Mouse (Mus musculus) ovary, postnatal 10 days (tissue): ENCODE data around the gene Hnrnpl.

Experiments
- DNase-seq: peaks from one replicate; pipeline ENCODE4 v3.0.0; 2022; ENCODE audit warnings: low spot score

Hnrnpl gene

DNA sequence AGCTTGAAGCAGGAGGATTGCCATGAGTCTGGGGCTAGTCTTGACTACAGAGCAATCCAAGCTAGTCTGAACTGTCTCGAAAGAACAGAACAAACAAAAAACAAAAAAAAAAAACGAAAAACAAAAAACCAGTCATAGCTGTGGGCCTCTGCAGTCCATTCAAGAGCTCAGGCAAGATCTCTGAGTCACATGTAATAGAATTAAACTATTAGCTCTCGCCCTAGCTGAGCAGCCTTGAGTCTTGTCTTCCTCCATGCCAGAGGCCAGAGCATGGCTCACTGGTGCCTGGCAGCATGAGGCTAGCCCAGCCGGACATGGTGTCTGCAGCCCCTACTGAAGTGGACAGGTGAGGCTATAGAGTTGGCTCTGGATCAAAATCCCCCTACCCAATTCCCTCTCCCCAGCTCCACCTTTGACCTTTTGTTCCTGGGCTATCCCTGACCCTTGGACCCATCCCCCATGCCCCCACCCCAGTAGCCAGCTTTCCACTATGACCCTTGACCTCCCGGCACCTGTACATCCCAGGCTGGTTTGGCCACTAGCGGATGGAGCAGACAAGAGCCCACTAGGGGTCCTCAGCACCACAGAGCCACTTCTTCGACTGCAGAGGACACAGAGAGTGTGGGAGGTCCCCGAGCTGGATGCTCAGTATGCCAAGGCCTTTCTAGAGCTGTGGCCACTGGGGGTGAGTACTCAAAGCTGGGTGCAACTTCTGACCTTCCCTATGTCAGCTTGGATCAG lies 18.1 kb upstream of the Hnrnpl start:
- no peak for DNase-seq

DNA sequence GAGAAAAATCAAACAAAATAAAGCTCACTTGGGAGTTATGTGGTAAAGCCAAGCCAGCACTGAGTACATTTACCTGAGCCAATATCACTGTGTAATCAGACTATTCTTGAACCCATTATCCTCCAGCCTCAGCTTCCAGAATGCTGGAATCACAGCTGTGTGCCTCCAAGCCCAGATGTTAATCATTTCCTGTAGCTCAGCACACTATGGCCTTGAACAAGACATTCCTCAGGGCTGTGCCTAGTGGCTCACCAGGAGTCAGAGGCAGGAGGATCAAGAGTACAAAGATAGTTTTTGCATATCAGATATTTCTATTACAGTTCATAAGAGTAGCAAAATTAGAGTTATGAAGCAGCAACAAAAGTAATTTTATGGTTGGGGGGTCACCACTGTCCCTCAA lies 16.6 kb upstream of the Hnrnpl start:
- DNase-seq, result no peak

DNA sequence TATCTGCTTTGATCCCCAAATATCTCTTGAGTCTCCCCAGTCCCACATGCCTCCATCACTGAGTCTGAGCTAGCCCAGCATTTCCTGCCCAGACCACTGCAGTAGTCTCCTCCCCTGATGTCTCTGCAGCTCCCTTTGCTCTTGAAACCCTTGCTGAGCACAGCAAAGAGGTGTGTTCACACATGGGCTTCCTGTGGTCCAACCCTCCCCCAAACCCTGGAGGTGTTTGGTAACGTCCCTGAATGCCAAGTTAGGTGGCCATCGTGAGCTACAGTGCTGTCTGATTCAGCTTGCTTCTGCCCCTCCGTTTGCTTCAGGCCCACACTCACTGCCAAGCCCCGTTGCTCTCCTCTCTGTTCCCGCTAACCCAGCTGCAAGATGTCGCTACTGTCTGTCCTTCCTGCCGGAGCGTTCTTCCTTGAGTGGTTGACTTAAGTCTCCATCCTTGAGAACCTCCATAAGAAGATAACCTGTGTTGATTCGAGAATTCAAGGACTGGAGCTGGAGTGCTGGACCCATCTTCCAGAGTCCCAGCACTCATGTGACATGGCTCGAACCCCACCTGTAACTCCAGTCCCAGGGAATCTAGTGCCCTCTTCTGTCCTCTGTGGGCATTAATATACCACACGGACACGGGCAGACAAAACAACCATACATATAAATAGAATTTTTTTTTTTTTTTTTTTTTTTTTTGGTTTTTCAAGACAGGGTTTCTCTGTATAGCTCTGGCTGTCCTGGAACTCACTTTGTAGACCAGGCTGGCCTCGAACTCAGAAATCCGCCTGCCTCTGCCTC lies 15.8 kb upstream of the Hnrnpl start:
- no peak for DNase-seq

DNA sequence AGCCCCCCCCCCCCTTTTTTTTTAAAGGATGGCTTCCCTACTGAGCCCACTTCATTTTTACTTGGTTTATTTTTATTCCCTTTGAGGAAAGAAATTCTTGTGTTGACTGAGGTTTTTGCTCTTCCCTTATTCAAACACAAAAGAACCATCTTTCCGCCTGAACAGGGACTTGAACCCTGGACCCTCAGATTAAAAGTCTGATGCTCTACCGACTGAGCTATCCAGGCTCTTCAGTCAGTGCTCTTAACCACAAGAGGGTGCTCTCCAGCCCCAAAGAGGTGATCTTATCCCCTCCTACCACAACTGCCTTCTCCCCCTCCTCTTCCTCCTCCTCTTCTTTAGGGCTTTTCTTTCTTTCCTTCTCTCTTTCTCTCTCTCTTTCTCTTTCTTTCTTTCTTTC lies 14.5 kb upstream of the Hnrnpl start:
- DNase-seq, result no peak

DNA sequence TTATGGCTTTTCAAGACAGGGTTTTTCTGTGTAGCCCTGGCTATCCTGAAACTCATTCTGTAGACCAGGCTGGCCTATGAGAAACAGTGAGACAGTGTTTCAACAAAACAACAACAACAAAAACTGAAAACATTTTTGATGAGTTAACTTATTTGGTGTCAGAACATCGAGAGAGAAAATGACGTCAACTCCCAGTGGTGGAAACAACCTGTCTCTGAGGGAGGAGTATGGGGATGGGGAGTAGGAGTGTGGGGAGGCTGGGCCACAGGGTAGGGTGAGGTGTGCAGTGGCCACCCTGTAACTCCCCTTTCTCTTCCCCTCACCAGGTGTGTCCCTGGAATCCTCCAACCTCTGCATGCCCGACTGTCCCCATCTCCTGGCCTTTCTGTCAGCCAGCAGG lies 13.8 kb upstream of the Hnrnpl start:
- no peak for DNase-seq

DNA sequence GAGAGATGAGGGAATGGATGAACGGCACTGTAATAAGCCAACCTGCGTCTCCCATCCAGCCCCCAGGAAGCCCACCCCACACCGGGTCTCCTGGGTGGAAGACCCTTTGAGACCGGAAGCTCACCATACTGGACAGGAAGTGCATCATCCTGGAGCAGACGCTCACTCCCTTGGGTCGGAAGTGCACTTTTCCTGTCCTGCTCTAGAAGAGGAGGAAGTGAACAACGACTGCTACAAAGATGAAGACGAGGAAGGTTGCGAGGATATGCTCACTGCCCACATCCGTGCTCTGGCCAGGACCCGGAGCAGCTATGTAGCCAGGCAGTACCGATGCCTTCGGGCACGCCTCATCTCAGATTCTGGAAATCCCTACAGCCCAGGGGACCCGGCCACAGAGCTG lies 12.5 kb upstream of the Hnrnpl start:
- DNase-seq, result no peak

DNA sequence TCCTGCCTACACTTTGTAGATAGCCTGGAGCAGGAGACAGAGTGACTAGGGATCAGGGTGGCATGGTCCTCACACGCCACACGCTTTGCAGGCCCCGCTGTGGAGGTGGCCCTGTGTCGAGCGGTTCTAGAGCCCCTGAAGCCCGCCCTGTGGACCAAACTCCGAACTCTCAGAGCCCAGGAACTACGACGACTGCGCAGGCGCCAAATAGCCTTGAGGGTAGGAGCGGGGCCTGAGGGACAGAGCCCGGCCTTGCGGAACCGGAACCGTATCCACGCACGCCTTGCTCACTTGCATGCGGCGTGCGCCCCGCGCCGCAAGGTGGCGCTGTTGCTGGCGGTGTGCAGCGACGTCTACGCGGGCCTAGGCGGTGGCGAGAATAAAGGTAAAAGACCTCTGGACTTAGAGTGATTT lies 11.8 kb upstream of the Hnrnpl start:
- DNase-seq, result peak; percentile 62

DNA sequence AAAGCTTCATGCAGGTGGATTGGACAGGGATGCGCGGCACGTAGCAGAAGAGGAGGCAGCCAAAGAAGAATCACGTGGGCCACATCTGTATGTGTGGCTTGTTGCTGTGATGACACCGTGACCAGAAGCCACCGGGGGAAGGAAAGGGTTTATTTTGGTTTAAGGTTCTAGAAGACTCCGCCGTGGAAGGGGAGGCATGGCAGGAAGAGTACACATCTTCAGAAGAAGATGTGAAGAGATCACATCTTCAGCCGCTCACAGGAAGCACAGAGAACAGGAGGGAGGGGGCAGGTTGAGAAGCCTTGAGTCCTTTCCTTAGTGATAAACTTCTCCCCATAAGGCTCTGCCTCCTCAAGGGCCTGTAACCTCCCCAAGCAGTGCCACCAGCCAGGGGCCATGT lies 8.3 kb upstream of the Hnrnpl start:
- no peak for DNase-seq

DNA sequence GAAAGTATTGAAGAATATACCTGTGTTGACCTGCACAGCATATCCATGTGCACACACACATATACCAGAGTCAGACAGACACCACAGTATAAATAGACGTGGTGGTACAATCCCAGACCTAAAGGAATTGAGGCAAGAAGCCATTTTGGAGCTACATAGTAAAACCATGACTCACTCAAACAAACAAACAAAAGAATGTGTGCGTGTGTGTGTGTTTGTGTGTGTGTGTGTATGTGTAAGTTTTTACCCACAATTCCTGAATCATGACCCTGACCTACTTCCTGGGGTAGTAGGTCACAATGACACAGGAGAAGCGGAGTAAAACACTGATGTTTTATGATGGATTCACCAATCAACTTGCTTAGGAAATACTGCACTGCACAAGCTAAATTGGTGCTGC lies 6.9 kb upstream of the Hnrnpl start:
- DNase-seq, result no peak

DNA sequence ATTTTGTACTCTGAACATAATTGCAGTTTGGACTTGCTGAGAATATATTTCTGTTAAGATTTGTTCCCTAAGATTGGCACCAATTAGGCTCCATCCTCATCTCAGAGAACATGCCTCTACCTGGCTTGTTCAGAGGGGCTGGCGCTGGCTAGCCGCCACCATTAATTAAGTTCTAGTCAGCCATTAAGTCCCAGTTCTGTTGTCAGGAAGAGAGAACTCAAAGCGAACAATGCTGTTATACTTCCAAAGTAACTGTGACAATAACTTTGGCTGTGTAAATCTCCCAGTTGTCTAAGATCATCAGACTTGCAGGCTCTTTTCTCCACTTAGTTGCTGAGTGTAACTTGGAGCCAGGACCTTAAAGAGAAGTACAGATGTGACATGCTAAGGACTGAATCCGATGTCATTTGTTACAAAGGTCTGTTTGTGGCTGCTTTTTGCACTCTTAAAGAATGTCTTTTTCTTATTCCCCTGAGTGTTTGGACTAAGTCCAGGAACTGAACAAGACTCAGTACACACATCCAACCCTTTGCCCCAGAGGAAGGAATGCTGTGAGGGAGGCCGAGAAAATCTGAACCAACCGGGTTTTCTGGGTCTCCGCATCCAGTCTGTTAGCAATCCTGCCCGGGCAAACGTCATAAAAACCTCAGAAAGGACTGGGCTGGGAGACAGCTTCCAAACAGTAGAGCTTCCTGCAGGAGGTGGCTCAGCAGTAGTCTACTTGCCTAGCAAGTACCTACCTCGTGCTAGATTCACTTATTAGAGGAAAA lies 6.3 kb upstream of the Hnrnpl start:
- DNase-seq, result no peak

DNA sequence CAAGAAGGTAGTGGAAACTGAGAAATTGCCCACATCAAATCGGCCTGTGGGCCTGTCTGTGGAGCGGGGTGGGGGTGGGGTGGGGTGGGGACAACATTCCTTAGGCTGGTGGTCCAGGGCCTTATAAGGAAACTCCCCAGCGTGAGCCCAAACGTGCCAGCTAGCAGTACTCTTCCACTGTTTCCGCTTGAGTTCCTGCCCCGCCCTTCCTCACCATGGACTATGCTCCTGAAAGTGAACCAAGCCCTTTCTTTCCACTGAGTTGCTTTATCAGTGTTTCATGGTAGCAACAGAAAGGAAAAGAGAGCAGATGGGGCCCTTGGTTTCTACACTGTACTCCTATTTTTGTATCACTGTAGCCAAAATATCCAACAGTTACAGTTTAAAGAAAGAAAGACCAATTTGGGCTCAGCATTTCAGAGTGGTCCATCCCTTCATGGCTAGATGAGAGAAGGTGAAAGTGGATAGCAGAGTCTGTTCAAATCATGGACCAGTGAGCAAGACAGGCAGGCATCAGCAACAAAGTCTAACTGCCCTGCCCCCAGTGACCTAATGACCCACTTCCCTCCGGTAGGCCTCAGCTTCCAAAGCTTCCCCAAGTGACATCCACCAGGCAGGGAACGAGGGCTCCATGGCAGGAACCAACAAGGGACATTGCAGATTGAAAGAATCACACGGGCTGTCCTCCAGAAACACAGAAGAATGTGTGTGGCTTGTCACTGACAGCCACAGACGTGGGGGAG lies 5.3 kb upstream of the Hnrnpl start:
- no peak for DNase-seq

DNA sequence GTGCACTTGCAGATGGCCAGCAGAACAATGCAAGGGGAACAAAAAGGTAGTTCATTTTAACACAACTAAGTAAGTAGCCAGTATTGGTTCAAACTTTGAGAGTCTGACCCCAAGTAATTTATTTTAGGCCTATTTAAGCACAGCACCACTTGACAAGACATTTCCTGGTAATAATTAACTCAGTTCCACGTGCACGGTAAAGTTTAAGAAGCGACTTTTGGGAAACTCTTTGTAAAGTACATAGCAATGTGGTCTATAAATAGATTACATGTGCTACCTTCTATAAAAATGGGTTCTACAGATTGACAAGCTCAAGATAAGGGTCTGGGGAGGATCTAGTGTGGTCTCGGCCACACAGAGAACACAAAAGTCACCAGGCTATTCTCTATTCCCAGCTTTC lies 4.6 kb upstream of the Hnrnpl start:
- no peak for DNase-seq

DNA sequence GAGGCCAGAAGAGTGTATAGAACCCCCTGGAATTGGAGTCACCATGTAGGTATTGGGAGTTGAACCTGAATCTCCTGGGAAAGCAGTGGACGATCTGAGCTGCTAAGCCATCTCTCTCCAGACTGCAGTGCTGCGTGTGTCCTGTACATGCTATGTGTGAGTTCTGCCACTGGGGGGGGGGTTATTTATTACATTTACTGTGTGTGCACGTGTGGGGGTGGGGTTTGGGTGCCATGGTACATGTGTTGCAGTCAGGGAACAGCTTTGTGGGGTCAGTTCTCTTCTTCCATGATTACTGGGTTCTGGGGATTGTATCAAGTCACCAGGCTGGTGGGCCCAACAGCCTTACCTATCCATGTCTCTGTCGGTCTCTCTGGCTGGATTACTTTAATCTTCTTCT lies 1.5 kb upstream of the Hnrnpl start:
- DNase-seq, result no peak

DNA sequence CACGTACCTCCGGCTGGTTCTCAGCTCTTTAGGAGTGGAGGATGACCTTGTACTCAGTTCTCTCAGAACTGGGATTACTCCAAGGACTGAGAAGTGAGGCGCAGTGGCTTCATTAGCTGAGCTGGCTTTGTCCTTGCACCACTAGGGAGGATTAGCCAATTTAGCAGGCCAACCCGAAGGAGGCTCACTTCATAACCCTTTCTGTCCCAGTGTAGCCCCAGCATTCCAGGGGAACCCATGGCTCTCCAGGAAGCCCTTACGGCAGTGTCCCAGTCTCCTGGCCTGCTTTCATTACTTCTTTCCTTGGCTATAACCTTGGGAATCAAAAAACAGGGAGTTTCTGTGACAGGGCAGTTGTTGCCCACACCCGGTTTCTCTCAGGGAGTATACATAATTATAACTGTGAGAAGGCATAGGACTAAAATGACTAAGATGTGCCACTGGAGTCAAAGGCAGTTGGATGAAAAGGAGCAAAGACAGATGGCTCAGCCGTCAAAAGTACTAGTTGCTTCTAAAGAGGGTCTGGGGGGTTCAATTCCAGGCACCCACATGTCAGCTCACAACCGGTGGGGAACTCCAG lies 610 bp upstream of the Hnrnpl start:
- no peak for DNase-seq

DNA sequence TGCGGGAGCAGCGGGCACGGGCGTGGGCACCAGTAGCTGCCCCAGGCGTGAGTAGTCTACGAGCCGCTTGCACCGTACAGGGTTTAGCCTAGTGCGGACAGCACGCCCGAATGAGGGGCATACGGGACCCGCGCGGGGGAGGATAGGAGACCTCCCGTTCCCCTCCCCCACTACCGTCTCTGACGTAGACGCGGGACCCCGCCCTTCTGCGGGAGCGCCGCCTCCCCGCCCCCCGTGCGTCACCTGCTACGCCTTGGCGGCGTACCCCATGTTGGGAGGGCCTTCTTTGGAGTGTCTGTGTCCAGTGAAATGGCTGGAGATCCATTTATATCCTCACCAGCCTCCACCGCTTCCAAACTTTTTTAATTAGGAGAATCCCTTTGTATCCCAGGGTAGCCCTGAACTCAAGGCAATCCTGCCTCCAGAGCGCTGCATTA lies 634 bp downstream of the Hnrnpl start:
- DNase-seq, result peak; percentile 96

DNA sequence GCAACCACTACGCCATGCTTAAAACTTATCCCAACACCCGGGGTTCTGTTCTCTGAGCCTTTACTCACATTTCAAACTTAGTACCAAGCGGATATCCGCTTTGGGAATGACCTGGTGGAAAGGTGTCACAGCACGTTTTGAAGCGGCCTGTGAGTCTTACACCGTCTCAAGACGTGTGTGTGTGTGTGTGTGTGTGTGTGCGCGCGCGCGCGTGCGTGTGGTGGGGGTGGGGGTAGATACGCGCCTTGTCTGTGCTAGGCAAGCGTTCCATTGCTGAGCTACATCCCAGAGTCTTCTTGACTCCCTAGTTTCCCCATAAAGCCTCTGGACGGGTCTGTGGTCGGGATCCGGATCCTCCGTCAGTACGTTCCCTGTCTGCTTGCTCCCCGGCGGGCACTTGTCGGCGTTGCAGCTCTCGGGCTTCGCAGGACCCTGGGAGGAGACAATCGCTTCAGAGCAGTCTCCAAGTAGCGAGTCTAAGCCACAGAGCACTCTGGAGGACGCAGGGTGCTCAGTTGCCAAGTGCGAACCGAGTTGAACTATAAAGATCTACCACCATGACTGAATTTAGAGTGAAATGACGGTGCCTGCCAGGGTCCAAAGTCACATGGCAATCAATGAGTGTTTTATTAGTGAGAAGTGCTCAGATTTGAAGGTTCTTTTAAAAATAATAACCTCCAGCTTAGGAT lies 1.2 kb downstream of the Hnrnpl start:
- DNase-seq, result peak; percentile 60

DNA sequence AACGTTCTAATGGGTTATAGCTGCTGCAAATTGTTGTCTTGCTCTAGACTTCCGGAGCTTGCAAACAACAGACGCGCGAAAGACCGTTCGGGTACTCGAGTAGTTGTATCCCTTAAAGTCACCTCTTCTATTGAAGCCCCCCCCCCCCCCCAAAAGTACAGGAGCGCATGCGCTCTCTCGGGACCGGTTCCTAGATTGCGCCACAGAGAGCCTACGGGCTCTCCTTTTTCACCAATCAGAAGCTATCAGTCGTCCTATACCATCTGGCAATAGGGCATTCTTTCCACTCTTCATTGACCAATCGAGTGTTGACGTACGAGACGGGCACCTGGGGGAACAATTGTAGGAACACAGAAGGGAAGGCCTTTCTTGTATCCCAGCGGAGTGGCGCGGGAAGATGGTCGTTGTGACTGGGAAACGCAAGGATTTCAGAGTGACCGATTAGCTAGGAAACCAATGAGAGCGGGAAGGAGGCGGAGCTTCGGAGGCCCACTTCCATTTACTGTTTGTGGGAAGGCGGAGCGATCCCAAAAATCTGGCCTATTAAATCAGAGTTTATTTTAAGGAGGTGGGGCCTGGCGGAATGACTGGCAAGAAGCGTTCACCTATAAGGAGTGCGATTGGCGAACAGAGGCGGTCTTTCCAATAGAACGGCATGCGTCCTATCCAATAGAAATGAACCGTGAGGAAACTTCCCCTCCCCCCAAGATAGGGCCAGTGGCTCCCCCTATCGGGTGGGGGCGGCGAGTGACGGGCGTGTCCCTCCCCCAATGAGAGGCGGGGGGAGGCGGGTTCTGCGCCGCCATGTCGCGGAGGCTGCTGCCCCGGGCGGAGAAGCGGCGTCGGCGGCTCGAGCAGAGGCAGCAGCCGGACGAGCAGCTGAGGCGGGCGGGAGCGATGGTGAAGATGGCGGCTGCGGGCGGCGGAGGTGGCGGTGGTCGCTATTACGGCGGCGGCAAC lies 2.0 kb downstream of the Hnrnpl start:
- peak; percentile 99 for DNase-seq

DNA sequence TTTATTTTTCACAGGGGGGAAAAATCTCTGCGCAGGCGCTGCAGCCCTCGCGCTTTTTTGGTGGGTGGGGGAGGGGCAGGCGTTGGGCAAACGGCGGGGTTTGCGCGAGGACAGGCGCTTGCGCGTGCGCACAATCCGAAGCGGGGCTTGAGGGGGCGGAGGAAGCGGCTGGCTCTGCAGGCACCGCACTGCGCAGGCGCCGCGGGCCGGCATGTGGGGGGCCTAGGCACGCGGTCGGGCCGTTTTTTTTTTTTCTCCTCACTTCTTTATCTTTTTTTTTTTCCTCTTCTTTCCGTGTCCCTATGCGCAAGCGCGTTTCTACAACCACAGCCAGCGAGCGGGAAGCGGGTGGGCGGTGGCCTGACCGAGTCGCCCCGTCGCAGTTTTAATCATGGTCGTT lies 2.9 kb downstream of the Hnrnpl start:
- DNase-seq, result peak; percentile 61

DNA sequence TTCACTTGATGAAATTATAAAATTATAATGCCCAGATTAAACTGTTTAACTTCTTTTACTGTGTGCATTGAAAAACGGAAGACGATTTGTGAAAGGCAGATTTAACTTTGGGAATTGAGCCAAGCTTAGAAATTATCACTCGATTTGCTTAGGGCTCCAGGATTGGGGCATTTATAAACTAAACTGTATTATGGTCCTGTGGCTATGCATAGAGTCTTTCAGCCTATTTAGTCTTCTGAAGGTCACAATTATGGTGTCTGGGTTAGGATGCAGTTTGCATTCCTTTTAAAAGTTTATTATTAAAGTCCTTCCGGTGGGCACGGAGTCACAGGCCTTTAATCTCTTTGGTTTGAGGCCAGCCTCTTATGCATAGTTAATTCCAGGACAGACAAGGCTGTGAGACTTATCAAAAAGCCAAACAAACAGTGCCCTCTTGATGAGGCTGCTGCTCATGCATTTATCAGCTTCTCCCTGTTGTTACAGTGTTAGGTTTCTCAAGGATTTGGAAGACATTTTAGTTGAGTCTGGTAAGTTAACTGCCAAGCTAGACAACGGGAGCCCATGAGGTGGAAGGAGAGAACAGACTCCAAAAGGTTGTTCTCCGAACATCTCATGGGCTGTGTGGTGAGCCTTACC lies 3.4 kb downstream of the Hnrnpl start:
- DNase-seq, result no peak

DNA sequence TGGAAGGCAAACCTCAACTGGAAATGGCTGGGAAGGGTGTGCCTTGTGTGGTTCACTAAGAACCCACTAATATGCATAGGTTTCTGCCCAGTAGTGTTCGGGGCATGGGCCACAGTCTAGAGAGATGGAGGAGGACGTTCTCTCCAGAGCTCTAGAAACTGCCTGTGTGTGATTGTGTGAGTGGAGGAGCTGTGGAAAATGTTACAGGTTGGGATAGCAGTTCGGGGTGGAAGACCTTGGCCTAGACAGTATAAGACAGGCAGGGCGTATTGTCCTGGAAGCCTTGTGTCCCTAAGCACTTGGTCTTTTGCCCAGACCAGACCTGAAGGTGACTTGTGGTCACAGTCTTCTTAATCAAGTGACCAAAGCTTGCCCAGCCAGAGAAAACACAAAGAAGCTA lies 4.1 kb downstream of the Hnrnpl start:
- no peak for DNase-seq
